Mouse (Mus musculus): ENCODE data around the gene Lrrc36. TPM values are rescaled to one million over a fixed set of nuclear protein-coding genes. Genes with fewer than 3 reads are reported as not detected.

Lrrc36 gene
- total and polyA plus RNA-seq, 2 experiments from 2014 or later = 0.23 to 0.56 TPM

DNA sequence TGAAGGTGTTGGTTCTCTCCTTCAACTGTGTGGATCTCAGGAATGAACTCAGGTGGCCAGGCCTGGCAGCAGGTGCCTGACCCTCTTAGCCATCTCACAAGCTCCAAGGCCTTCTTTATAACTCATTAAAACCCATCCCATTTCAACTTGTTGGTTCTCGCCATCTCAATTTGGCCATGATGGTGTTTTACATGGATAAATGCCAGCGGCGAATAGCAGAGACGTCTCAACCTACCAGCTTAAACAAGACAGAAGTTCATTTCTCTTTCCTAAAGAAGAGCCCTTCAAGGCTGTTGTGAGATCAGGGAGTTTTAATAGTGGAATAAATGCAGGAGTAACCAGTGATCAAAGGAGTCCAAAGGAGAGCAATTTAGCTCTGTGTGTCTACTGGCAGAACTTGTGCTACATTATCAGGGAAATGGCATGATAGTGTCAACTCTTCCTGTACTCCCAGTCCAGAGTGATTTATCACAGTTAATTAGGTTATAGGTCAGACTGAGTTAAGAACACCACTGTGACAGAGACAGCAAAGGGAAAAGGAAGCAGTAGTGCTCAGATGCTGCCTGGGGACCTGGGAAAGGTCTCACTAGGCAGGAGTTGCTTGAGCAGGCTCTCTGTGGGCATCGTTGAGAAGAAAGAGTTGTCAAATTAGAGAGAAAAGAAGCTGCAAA, 23.8 kb downstream of the Lrrc36 start:
- H3K27ac ChIP-seq (ENCODE audit: low read depth) = 0 out of 2 replicates have a peak overlapping the region, but pooled peaks have one; percentile 6
- no peak for DNase-seq (ENCODE audit: low spot score)
- ATAC-seq (ENCODE audit: insufficient read depth, low read depth) = peak; percentile 64
- no peaks in the 10 kb centered on the region for H3K9me3 ChIP-seq (replicated peaks; ENCODE audit: control insufficient read depth, low read length)
- H3K9ac ChIP-seq (replicated peaks; ENCODE audit: low read depth, low read length) = no peak overlapping the region
- TF ChIP-seq EP300 (IDR thresholded peaks at IDR 0.05; ENCODE audit: low read depth) = no peak
- TF ChIP-seq CTCF (IDR thresholded peaks at IDR 0.05; ENCODE audit: low read depth) = no peak
- no peaks in the 10 kb centered on the region for H3K27me3 ChIP-seq (ENCODE audit: control insufficient read depth, insufficient read depth, low read length)
- H3K4me2 ChIP-seq (ENCODE audit: low read depth, low read length) = no peak overlapping the region
- no peak overlapping the region for H3K4me3 ChIP-seq (ENCODE audit: low read depth, low read length)
- 63% methylated on average over 5 of the region's 5 CpGs for WGBS
- no peaks in the 10 kb centered on the region for H3K36me3 ChIP-seq (replicated peaks; ENCODE audit: control insufficient read depth, insufficient read depth, low read length)
- peaks cover 12% of the 10 kb centered on the region; the same call in 1 of the 2 replicates for H3K4me1 ChIP-seq (ENCODE audit: control insufficient read depth, insufficient read depth)

DNA sequence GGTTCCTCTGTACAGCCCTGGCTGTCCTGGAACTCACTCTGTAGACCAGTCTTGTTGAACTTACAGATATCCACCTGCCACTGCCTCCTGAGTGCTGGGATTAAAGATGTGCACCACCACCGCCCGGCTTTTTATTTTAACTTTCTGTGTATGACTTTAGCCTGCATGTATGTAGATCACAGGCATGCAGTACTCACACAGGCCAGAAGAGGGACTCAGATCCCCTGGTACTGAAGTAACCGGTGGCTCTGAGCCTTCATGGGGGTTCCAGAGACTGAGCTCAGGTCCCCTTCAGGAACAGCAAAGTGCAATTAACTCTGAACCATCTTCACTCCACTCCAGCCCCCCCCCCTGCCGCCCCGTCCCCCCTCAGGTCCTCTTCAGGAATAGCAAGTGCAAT, 25.5 kb downstream of the Lrrc36 start:
- WGBS = 48% methylated on average over 5 of the region's 5 CpGs
- no peak overlapping the region for H3K4me2 ChIP-seq (ENCODE audit: low read depth, low read length)
- no peak overlapping the region for H3K9ac ChIP-seq (replicated peaks; ENCODE audit: low read depth, low read length)
- ATAC-seq (ENCODE audit: insufficient read depth, low read depth) (no peak), DNase-seq (ENCODE audit: low spot score) (no peak)
- H3K36me3 ChIP-seq (replicated peaks; ENCODE audit: control insufficient read depth, insufficient read depth, low read length) = no peaks in the 10 kb centered on the region
- no peak overlapping the region for H3K4me3 ChIP-seq (ENCODE audit: low read depth, low read length)
- 0 out of 2 replicates have a peak, but pooled peaks cover 4% of the 10 kb centered on the region for H3K27me3 ChIP-seq (ENCODE audit: control insufficient read depth, insufficient read depth, low read length)
- TF ChIP-seq CTCF (IDR thresholded peaks at IDR 0.05; ENCODE audit: low read depth) (peak; percentile 34), EP300 (IDR thresholded peaks at IDR 0.05; ENCODE audit: low read depth) (no peak)
- H3K9me3 ChIP-seq (replicated peaks; ENCODE audit: control insufficient read depth, low read length) = no peaks in the 10 kb centered on the region
- H3K27ac ChIP-seq (ENCODE audit: low read depth) = no peak overlapping the region
- H3K4me1 ChIP-seq (ENCODE audit: control insufficient read depth, insufficient read depth) = peaks cover 8% of the 10 kb centered on the region; the same call in 1 of the 2 replicates

DNA sequence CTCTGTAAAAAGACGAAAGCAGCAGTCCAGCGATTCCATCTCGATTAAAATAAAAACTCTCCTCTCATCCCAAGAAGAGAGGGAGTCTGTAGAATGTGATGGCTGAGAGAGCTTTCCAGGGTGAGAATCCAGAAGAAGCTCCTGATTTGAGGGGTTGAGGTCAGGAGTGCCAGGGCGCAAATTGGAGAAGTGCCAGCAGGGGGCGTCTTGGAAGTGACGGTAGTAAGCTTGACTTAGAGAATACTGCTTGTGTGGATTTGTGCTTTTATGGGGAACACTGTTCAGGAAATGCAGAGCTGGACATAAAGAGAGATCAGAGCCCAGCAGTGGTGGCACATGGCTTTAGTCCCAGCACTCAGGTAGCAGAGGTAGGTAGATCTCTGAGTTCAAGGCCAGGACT, 28.1 kb downstream of the Lrrc36 start:
- Histone ChIP-seq H3K36me3 (replicated peaks; ENCODE audit: control insufficient read depth, insufficient read depth, low read length) (no peaks in the 10 kb centered on the region), H3K4me1 (ENCODE audit: control insufficient read depth, insufficient read depth) (peaks cover 8% of the 10 kb centered on the region; the same call in 1 of the 2 replicates), H3K4me3 (ENCODE audit: low read depth, low read length) (no peak overlapping the region), H3K27ac (ENCODE audit: low read depth) (no peak overlapping the region), H3K27me3 (ENCODE audit: control insufficient read depth, insufficient read depth, low read length) (peaks cover 4% of the 10 kb centered on the region; the same call in 1 of the 2 replicates), H3K4me2 (ENCODE audit: low read depth, low read length) (no peak overlapping the region), H3K9ac (replicated peaks; ENCODE audit: low read depth, low read length) (no peak overlapping the region), H3K9me3 (replicated peaks; ENCODE audit: control insufficient read depth, low read length) (no peaks in the 10 kb centered on the region)
- TF ChIP-seq CTCF (IDR thresholded peaks at IDR 0.05; ENCODE audit: low read depth) (peak; percentile 30), EP300 (IDR thresholded peaks at IDR 0.05; ENCODE audit: low read depth) (no peak)
- ATAC-seq (ENCODE audit: insufficient read depth, low read depth) (no peak), DNase-seq (ENCODE audit: low spot score) (no peak)
- WGBS = 11% methylated on average over 6 of the region's 6 CpGs

DNA sequence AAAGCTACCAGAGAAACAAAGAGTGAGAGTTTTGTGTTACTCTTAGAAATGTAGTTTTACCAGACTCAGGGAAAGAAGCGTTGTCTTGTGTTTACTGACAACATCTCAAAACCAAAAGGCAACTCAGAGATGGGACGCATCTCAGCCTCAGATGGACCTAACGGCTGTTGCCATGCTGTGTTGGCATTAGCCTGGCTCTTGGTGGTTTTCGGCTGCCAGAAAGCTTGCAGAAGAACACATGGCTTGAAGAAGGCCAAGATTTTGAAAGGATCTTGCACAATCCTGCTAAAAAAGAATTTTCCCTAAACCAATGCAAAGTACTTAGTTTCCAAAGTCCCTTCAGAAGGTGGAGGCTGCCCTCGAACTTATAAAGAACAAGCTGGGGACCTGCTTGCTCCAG, 29.3 kb downstream of the Lrrc36 start:
- no peak overlapping the region for H3K4me2 ChIP-seq (ENCODE audit: low read depth, low read length)
- no peaks in the 10 kb centered on the region for H3K9me3 ChIP-seq (replicated peaks; ENCODE audit: control insufficient read depth, low read length)
- H3K9ac ChIP-seq (replicated peaks; ENCODE audit: low read depth, low read length) = no peak overlapping the region
- H3K36me3 ChIP-seq (replicated peaks; ENCODE audit: control insufficient read depth, insufficient read depth, low read length) = no peaks in the 10 kb centered on the region
- DNase-seq (ENCODE audit: low spot score) = no peak
- peaks cover 1% of the 10 kb centered on the region; the same call in 1 of the 2 replicates for H3K4me1 ChIP-seq (ENCODE audit: control insufficient read depth, insufficient read depth)
- no peak for ATAC-seq (ENCODE audit: insufficient read depth, low read depth)
- 87% methylated on average over 5 of the region's 5 CpGs for WGBS
- TF ChIP-seq CTCF (IDR thresholded peaks at IDR 0.05; ENCODE audit: low read depth) (no peak), EP300 (IDR thresholded peaks at IDR 0.05; ENCODE audit: low read depth) (no peak)
- no peak overlapping the region for H3K4me3 ChIP-seq (ENCODE audit: low read depth, low read length)
- no peak overlapping the region for H3K27ac ChIP-seq (ENCODE audit: low read depth)
- peaks cover 4% of the 10 kb centered on the region; the same call in 1 of the 2 replicates for H3K27me3 ChIP-seq (ENCODE audit: control insufficient read depth, insufficient read depth, low read length)

DNA sequence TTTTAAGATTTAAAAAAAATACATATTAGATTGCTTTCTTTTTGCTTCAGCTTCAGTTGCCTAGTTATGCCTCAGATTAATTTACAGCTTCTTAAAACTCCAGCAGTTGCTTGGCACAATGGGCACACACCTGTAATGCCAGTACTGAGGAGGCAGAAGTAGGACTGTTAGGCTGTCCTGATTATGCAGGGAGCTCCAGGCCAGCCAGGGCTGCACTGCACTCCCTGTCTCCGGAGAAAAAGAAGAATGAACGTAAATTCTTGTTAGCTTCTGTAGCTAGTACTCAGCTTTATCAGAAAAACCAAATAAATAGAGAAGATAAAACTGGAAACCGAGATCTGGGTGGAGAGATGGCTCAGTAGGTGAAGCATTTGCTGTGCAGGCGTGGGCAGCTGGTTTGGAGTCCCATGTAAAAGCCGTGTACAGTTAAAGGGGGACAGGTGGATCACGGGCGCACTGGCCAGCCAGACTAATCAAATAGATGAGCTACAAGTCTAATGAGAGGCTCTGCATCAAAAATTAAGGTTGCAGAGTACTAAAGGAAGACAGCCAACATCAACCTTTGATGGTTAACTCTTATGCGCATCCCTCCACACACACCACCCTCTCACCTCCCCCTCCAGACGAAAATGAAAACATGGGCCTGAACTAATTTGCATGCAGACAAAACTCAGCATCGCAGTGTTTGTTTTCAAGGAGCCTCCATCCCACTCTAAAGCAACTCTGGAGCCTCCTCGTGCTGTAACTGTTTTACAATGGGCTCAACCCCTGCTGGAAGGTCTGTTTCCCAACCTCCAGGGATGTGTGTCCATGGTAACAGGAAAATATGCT, 32.1 kb downstream of the Lrrc36 start:
- Histone ChIP-seq H3K27ac (ENCODE audit: low read depth) (0 out of 2 replicates have a peak overlapping the region, but pooled peaks have one; percentile 34), H3K4me1 (ENCODE audit: control insufficient read depth, insufficient read depth) (no peaks in the 10 kb centered on the region), H3K9ac (replicated peaks; ENCODE audit: low read depth, low read length) (no peak overlapping the region), H3K9me3 (replicated peaks; ENCODE audit: control insufficient read depth, low read length) (no peaks in the 10 kb centered on the region), H3K36me3 (replicated peaks; ENCODE audit: control insufficient read depth, insufficient read depth, low read length) (no peaks in the 10 kb centered on the region), H3K27me3 (ENCODE audit: control insufficient read depth, insufficient read depth, low read length) (peaks cover 4% of the 10 kb centered on the region; the same call in 1 of the 2 replicates), H3K4me2 (ENCODE audit: low read depth, low read length) (peak overlapping the region; percentile 12; the same call in 1 of the 2 replicates), H3K4me3 (ENCODE audit: low read depth, low read length) (no peak overlapping the region)
- WGBS = 36% methylated on average over 11 of the region's 11 CpGs
- TF ChIP-seq EP300 (IDR thresholded peaks at IDR 0.05; ENCODE audit: low read depth) (no peak), CTCF (IDR thresholded peaks at IDR 0.05; ENCODE audit: low read depth) (no peak)
- DNase-seq (ENCODE audit: low spot score) = peak; percentile 41
- ATAC-seq (ENCODE audit: insufficient read depth, low read depth) = peak; percentile 41; the same call in 1 of the 2 replicates

Data from heart, postnatal 0 days (tissue).